Comparison of ENCODE assay signal across 28 mouse cellular contexts in genomic region chr13:92681541-92681940, GRCm38 (mm10).
"Had no signal": no experiment of that assay in that cellular context is flagged by ENCODE, and none has a peak within 500 bp of the region (broad histone marks: within the 10 kb centered on the region; RNA-seq: fewer than 3 reads in every experiment).

No protein-coding gene starts in this region.

- DNase-seq: layer of hippocampus, postnatal 36 days; left cerebral cortex, postnatal 4 days; liver; liver, embryonic 13.5 days; liver, postnatal 0 days; lung, embryonic 14.5 days; lung, postnatal 14 days; lung, postnatal 4 days had no signal

- H3K4me2 ChIP-seq: limb, embryonic 12.5 days; limb, embryonic 13.5 days; limb, embryonic 15.5 days; liver, embryonic 11.5 days; liver, embryonic 12.5 days; liver, embryonic 13.5 days; liver, embryonic 15.5 days; lung, embryonic 14.5 days; lung, embryonic 15.5 days; midbrain, embryonic 12.5 days; midbrain, embryonic 13.5 days; midbrain, embryonic 15.5 days; neural tube, embryonic 12.5 days; neural tube, embryonic 13.5 days had no signal

- H3K27ac ChIP-seq: left cerebral cortex, adult 2 months; limb, embryonic 10.5 days; limb, embryonic 12.5 days; limb, embryonic 13.5 days; limb, embryonic 15.5 days; liver, embryonic 12.5 days; liver, embryonic 13.5 days; liver, embryonic 14.5 days; liver, embryonic 15.5 days; lung, embryonic 15.5 days; macrophage; midbrain, embryonic 10.5 days; midbrain, embryonic 12.5 days; midbrain, embryonic 13.5 days; midbrain, embryonic 15.5 days; neural tube, embryonic 12.5 days; neural tube, embryonic 13.5 days had no signal

- ATAC-seq: liver, embryonic 12.5 days; liver, postnatal 0 days; midbrain, embryonic 13.5 days; midbrain, embryonic 15.5 days; midbrain, embryonic 16.5 days had no signal

- H3K36me3 ChIP-seq: limb, embryonic 15.5 days; midbrain, embryonic 15.5 days had no signal

- H3K27me3 ChIP-seq: limb, embryonic 12.5 days; limb, embryonic 13.5 days; limb, embryonic 15.5 days; liver, embryonic 12.5 days; liver, embryonic 13.5 days; liver, embryonic 15.5 days; lung, embryonic 15.5 days; megakaryocyte, embryonic 14.5 days; midbrain, embryonic 12.5 days; midbrain, embryonic 13.5 days; midbrain, embryonic 15.5 days; neural tube, embryonic 13.5 days had no signal

- H3K9ac ChIP-seq: limb, embryonic 12.5 days; limb, embryonic 13.5 days; limb, embryonic 15.5 days; liver, embryonic 12.5 days; liver, embryonic 13.5 days; liver, embryonic 14.5 days; liver, embryonic 15.5 days; liver, postnatal 0 days; lung, embryonic 14.5 days; lung, embryonic 15.5 days; midbrain, embryonic 12.5 days; midbrain, embryonic 13.5 days; midbrain, embryonic 15.5 days; neural tube, embryonic 12.5 days; neural tube, embryonic 13.5 days had no signal

- H3K4me3 ChIP-seq: left cerebral cortex, adult 2 months; limb, embryonic 10.5 days; limb, embryonic 12.5 days; limb, embryonic 13.5 days; limb, embryonic 15.5 days; liver, embryonic 12.5 days; liver, embryonic 13.5 days; liver, embryonic 15.5 days; lung, embryonic 15.5 days; megakaryocyte, embryonic 14.5 days; midbrain, embryonic 10.5 days; midbrain, embryonic 12.5 days; midbrain, embryonic 13.5 days; midbrain, embryonic 15.5 days; myocyte; neural tube, embryonic 12.5 days; neural tube, embryonic 13.5 days had no signal

- H3K4me1 ChIP-seq: midbrain, embryonic 12.5 days; midbrain, embryonic 13.5 days; midbrain, embryonic 15.5 days had no signal

- H3K9me3 ChIP-seq: limb, embryonic 10.5 days; limb, embryonic 12.5 days; limb, embryonic 13.5 days; limb, embryonic 15.5 days; liver, embryonic 12.5 days; liver, embryonic 13.5 days; liver, embryonic 15.5 days; lung, embryonic 15.5 days; megakaryocyte, embryonic 14.5 days; midbrain, embryonic 10.5 days; midbrain, embryonic 12.5 days; midbrain, embryonic 13.5 days; midbrain, embryonic 15.5 days; neural tube, embryonic 13.5 days had no signal
